Mouse (Mus musculus) forebrain, embryonic 15.5 days (tissue): ENCODE results near the gene Cacng1. TPM values are rescaled to one million over a fixed set of nuclear protein-coding genes. Genes with fewer than 3 reads are reported as not detected.

Experiments used
- ATAC-seq: fragments of 200-750 bp; cut with Nextera tagmentation; replicated peaks from 2 replicates; pipeline ENCODE4 v1.8.0; 2017; ENCODE audit warnings: mild to moderate bottlenecking, moderate TSS enrichment, moderate library complexity
- H3K27ac ChIP-seq: fragments of 300-500 bp; sonication (generic); replicated peaks from 2 replicates; pipeline ENCODE4 v1.5.1; 2015; ENCODE audit warnings: mild to moderate bottlenecking, inconsistent platforms
- H3K27me3 ChIP-seq: fragments of 300-500 bp; sonication (generic); 2 replicates; pipeline ENCODE4 v1.6.1; 2015; ENCODE audit warnings: inconsistent platforms
- H3K36me3 ChIP-seq: fragments of 300-500 bp; sonication (generic); 2 replicates; pipeline ENCODE4 v1.6.1; 2015; ENCODE audit warnings: mild to moderate bottlenecking, inconsistent platforms
- H3K4me1 ChIP-seq: fragments of 300-500 bp; sonication (generic); 2 replicates; pipeline ENCODE4 v1.6.1; 2015; ENCODE audit warnings: inconsistent platforms
- H3K4me2 ChIP-seq: fragments of 300-500 bp; sonication (generic); replicated peaks from 2 replicates; pipeline ENCODE4 v1.6.1; 2015; ENCODE audit warnings: mild to moderate bottlenecking, inconsistent platforms
- H3K4me3 ChIP-seq: fragments of 300-500 bp; sonication (generic); 2 replicates; pipeline ENCODE4 v1.5.1; 2015; ENCODE audit warnings: mild to moderate bottlenecking, inconsistent platforms
- H3K9ac ChIP-seq: fragments of 300-500 bp; sonication (generic); replicated peaks from 2 replicates; pipeline ENCODE4 v1.6.1; 2015; ENCODE audit warnings: mild to moderate bottlenecking, inconsistent platforms
- H3K9me3 ChIP-seq: fragments of 300-500 bp; sonication (generic); 2 replicates; pipeline ENCODE4 v1.6.1; 2016; ENCODE audit warnings: inconsistent platforms
- WGBS: fragments of 180-500 bp; shearing (Covaris S2); methylation state at CpG from one replicate; pipeline ENCODE4 v1.1.7; 2015; ENCODE audit warnings: mixed read lengths; 5-methylcytosine and 5-hydroxymethylcytosine counted together
- polyA plus RNA-seq: library from polyadenylated mRNA; unstranded; fragments of >200 nt; fragmentation: Nextera tagmentation; extraction: Ambion mirVana; gene quantifications from 2 replicates; pipeline ENCODE4 v1.2.1, GENCODE M21; 2015

The Cacng1 gene
- polyA plus RNA-seq, 1 experiment from 2014 or later: 0.27 TPM

GRCm38 (mm10) chr11:107731498-107731897 is 15.2 kb upstream of the Cacng1 start:
- H3K4me1 ChIP-seq: no peaks in the 10 kb centered on the region
- no peak overlapping the region for H3K27ac ChIP-seq
- peaks cover 37% of the 10 kb centered on the region for H3K36me3 ChIP-seq
- no peak overlapping the region for H3K4me2 ChIP-seq
- no peak; the same call in 1 of the 2 replicates for ATAC-seq
- 89% methylated on average over 5 of the region's 5 CpGs for WGBS
- H3K9me3 ChIP-seq: no peaks in the 10 kb centered on the region
- no peaks in the 10 kb centered on the region for H3K27me3 ChIP-seq
- no peak overlapping the region for H3K4me3 ChIP-seq
- no peak overlapping the region for H3K9ac ChIP-seq

DNA sequence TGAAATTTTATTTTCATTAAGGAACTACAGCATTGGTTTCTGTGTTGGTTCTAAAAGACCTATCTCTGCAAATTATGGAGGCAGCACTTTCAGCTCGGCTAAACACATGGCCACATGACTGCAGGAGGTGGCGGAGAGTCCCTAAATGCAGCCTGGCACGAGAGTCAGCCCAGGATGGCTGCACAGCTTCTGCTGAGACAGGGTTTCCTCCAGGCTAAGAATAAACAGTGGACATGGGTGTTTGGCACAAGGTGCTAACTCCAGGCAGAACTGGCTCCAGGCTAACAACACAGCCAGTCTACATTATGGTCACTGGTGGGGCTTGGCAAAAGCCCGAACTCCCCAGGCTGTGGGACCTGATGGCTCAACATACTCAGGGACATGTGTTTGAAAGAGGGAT is 14.6 kb upstream of the Cacng1 start:
- Histone ChIP-seq H3K4me1 (no peaks in the 10 kb centered on the region), H3K36me3 (peaks cover 35% of the 10 kb centered on the region), H3K27me3 (no peaks in the 10 kb centered on the region), H3K9me3 (no peaks in the 10 kb centered on the region), H3K9ac (no peak overlapping the region), H3K4me2 (no peak overlapping the region), H3K27ac (no peak overlapping the region), H3K4me3 (no peak overlapping the region)
- WGBS: 90% methylated on average over 4 of the region's 4 CpGs
- no peak for ATAC-seq

DNA sequence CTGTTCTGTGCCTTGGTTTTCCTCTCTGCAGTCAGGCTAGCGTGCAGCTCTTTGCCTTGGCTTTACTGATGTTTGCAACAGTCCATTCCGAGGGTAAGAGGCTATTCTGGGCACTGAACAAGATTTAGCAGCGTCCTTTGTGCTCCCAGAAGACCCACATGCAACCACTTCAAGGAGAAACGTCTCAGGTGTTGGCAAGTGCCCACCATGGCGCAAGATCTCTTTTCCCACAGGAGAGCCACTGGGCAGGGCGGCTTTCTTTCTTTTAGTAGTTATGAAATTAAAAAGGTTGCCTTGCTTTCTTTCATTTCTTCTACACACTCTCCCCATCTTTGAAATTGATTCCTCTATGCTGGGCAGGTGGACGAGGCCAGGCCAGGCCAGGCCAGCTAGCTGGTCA is 12.8 kb upstream of the Cacng1 start:
- Histone ChIP-seq H3K4me3 (no peak overlapping the region), H3K4me2 (no peak overlapping the region), H3K9me3 (no peaks in the 10 kb centered on the region), H3K9ac (no peak overlapping the region), H3K4me1 (no peaks in the 10 kb centered on the region), H3K36me3 (peaks cover 21% of the 10 kb centered on the region), H3K27me3 (no peaks in the 10 kb centered on the region), H3K27ac (no peak overlapping the region)
- ATAC-seq: no peak
- 89% methylated on average over 7 of the region's 7 CpGs for WGBS

DNA sequence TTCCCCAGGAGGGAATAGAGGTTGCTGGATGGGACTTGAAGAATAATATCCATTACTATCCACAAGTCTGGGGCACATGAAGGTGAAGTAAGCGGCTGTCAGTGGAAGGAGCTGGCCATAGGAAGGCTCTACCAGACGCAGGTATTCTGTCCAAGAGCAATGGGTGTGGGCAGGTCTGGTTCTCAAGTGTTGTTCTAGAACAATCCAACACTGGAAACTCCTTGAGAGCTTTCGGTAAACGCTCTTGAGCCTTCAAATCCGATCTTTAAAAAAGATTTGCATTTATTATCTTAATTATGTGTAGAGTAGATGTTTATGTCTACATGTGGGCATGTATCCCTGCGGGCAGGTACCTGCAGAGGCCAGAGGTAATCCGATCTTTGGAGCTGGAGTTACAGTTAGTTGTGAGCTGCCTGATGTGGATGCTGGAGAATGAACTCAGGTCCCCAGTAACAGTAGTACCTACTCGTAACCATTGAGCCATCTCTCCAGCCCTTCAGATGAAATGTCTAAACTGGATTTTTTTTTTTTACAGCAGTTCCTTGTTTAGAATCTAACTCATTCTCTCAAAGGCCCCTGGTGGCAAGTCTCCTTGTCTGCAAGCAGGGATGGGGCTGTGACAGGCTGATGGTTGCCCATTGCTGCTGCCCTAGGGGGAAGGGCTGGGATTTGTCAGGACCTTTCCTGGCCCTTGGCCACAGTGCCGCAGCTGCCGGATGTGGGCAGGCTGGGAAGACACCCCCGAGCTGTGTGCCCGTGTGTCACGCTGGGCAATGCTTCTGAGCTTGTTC is 11.9 kb upstream of the Cacng1 start:
- Histone ChIP-seq H3K4me1 (no peaks in the 10 kb centered on the region), H3K27me3 (no peaks in the 10 kb centered on the region), H3K9me3 (no peaks in the 10 kb centered on the region), H3K27ac (no peak overlapping the region), H3K4me2 (no peak overlapping the region), H3K36me3 (peaks cover 15% of the 10 kb centered on the region), H3K4me3 (no peak overlapping the region), H3K9ac (no peak overlapping the region)
- no peak for ATAC-seq
- 80% methylated on average over 13 of the region's 13 CpGs for WGBS

DNA sequence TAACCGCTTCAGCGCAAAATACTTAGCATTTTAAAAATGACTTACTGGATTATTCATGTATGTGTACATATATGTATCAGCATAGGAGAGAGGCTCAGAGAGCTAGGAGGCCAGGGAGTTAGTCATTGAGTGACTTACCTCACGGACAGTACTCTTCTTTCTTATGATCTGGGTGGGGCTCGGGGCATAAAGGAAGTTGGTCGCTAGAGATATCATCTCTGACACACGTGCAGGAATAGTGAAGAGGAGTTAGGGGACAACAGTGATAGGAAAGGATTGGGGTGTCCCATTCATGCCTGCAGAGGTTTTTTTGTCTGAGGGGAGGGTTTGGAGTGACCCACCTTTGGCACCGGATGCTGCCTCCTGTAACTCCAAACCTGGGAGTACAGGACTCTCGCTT is 8.3 kb upstream of the Cacng1 start:
- H3K9ac ChIP-seq: no peak overlapping the region
- H3K4me1 ChIP-seq: no peaks in the 10 kb centered on the region
- H3K4me2 ChIP-seq: no peak overlapping the region
- H3K9me3 ChIP-seq: no peaks in the 10 kb centered on the region
- H3K27ac ChIP-seq: no peak overlapping the region
- no peak for ATAC-seq
- no peak overlapping the region for H3K4me3 ChIP-seq
- no peaks in the 10 kb centered on the region for H3K27me3 ChIP-seq
- 92% methylated on average over 8 of the region's 8 CpGs for WGBS
- H3K36me3 ChIP-seq: no peaks in the 10 kb centered on the region

DNA sequence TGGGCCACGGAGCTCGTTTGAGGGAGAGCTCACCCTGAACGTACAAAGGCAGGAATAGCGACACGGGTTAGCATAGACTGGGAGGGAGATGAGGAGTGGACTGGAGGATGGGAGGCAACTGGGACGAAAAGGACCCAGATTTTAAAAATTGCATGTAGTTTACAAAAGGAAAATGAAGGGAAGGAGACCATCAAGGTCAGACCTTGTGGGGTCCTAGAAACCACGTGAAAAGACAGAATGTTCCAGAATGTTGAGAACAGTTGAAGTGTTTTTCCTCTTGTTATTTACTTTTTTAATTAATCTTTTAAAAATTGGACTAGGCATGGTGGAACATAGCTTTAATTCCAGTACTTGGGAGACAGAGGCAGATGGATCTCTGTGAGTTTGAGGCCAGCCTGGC is 4.7 kb upstream of the Cacng1 start:
- H3K36me3 ChIP-seq: no peaks in the 10 kb centered on the region
- ATAC-seq: no peak
- H3K9me3 ChIP-seq: no peaks in the 10 kb centered on the region
- no peak overlapping the region for H3K27ac ChIP-seq
- no peaks in the 10 kb centered on the region for H3K27me3 ChIP-seq
- no peak overlapping the region for H3K9ac ChIP-seq
- no peaks in the 10 kb centered on the region for H3K4me1 ChIP-seq
- WGBS: 74% methylated on average over 7 of the region's 7 CpGs
- H3K4me3 ChIP-seq: no peak overlapping the region
- no peak overlapping the region for H3K4me2 ChIP-seq

DNA sequence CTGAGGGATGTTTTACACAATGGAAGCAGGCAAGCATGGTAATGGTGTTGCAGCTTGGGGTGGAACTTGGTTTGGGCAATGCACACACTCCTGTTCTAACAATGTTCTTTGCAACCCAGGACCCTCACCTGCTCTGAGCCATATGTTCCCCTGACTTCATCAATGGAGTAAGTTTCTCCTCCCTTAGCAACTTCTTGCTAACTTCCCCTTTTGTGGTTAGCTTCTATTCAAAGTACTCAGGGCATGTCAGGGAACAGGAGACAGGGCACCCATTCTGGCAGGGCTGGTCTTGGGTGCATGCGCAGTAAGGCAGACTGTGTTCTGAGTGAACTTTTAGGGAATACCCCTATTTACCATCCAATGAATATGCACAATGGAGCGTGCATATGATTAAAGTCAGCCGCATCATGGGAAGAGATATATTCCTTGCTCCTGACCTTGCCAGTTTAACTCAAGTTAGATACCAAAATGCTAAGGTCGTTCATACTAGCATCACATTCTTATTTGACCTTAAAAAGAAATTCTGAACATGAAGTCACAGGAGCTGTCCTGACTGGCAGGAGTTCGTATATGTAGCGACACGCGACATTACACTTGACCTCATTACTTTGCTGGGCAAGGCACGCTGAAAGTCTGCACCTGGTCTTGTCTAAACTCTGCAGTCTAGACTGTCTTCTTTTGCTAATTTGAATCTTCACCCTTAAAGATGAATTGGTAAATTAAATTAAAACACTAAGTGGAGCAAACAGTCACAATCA is 4.1 kb upstream of the Cacng1 start:
- Histone ChIP-seq H3K9ac (no peak overlapping the region), H3K4me2 (no peak overlapping the region), H3K4me3 (no peak overlapping the region), H3K9me3 (no peaks in the 10 kb centered on the region), H3K27me3 (no peaks in the 10 kb centered on the region), H3K27ac (no peak overlapping the region), H3K36me3 (no peaks in the 10 kb centered on the region), H3K4me1 (no peaks in the 10 kb centered on the region)
- WGBS: 90% methylated on average over 9 of the region's 9 CpGs
- no peak for ATAC-seq

DNA sequence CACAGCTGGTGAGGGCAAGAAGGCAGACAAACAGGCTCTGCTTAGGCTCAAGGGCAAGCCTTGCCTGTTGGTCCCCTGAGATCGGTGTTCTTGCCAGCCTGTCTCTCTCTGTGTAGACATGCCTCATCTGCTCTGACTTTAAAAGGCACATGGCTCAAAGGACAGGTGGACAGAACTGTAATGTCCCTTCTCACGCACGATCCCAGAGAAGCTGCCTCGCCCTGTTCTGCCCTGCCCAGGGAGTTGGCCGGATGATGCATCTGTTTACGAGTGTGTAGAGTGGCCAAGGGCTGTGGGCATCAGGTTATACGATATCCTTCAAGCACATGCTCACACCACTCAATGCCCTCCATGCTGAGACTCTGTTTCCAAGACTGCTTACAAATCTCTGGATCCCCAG is 2.0 kb downstream of the Cacng1 start:
- Histone ChIP-seq H3K9ac (no peak overlapping the region), H3K27me3 (no peaks in the 10 kb centered on the region), H3K4me2 (no peak overlapping the region), H3K36me3 (no peaks in the 10 kb centered on the region), H3K4me1 (no peaks in the 10 kb centered on the region), H3K27ac (no peak overlapping the region), H3K4me3 (no peak overlapping the region), H3K9me3 (no peaks in the 10 kb centered on the region)
- 91% methylated on average over 7 of the region's 7 CpGs for WGBS
- no peak for ATAC-seq

- H3K4me3 ChIP-seq: no peak overlapping the region
- no peaks in the 10 kb centered on the region for H3K36me3 ChIP-seq
- H3K4me1 ChIP-seq: peaks cover 9% of the 10 kb centered on the region
- no peak overlapping the region for H3K4me2 ChIP-seq
- no peak overlapping the region for H3K27ac ChIP-seq
- no peaks in the 10 kb centered on the region for H3K9me3 ChIP-seq
- WGBS: 69% methylated on average over 3 of the region's 3 CpGs
- H3K27me3 ChIP-seq: no peaks in the 10 kb centered on the region
- ATAC-seq: no peak
- no peak overlapping the region for H3K9ac ChIP-seq
Measured at GRCm38 (mm10) chr11:107710379-107710778, 5.9 kb downstream of the Cacng1 start.

DNA sequence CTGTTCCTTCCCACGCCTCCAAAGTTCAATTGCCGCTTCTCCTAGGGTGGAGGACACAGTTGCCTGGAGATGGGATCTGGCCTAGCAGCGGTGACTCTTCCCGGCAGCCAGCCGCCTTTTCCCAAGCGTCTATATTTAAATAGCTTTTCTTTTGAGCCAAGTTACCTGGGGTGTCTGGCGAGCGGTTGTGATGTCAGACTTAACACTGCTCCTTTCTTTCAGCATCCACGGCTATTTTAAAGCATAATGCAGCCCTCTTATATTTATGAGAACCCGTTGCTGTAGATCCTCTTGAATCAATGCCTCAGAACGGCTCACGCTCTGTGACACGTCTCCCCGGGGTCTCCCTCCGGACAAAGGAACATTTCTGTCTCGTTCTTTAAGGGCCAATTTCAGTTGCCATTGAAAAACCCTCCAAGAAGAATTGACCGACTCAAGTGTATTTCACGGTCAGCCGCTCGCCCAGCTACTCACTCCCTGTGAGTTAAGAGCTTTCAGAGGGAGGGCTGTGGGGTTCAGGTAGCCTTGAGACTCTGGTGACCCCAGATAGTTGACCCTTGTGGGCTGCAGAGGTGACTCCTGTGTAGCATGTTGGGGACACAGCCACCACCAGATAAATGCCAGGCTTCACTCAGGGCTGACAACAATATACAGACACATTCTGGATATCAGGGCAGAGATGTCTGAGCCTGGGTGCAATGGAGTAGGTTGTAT is 8.3 kb downstream of the Cacng1 start:
- ATAC-seq: no peak
- Histone ChIP-seq H3K4me2 (0 out of 2 replicates have a peak overlapping the region, but pooled peaks have one; percentile 0), H3K4me1 (peaks cover 9% of the 10 kb centered on the region), H3K9ac (no peak overlapping the region), H3K4me3 (no peak overlapping the region), H3K27me3 (no peaks in the 10 kb centered on the region), H3K36me3 (no peaks in the 10 kb centered on the region), H3K27ac (no peak overlapping the region), H3K9me3 (no peaks in the 10 kb centered on the region)
- 9% methylated on average over 20 of the region's 20 CpGs for whole genome bisulfite sequencing

- no peaks in the 10 kb centered on the region for H3K9me3 ChIP-seq
- WGBS: 65% methylated on average over 11 of the region's 11 CpGs
- no peak for ATAC-seq
Measured at GRCm38 (mm10) chr11:107705476-107706074, 10.7 kb downstream of the Cacng1 start.

GRCm38 (mm10) chr11:107705060-107705459 is 11.3 kb downstream of the Cacng1 start:
- no peak for ATAC-seq
- WGBS: 67% methylated on average over 6 of the region's 6 CpGs
- Histone ChIP-seq H3K9ac (no peak overlapping the region), H3K4me1 (peaks cover 9% of the 10 kb centered on the region), H3K27ac (no peak overlapping the region), H3K9me3 (no peaks in the 10 kb centered on the region), H3K4me3 (no peak overlapping the region), H3K36me3 (no peaks in the 10 kb centered on the region), H3K4me2 (no peak overlapping the region), H3K27me3 (no peaks in the 10 kb centered on the region)

More at GRCm38 (mm10) chr11:107705476-107706074, 10.7 kb downstream of the Cacng1 start:
- no peak overlapping the region for H3K9ac ChIP-seq
- H3K4me1 ChIP-seq: peaks cover 9% of the 10 kb centered on the region
- H3K36me3 ChIP-seq: no peaks in the 10 kb centered on the region
- H3K4me3 ChIP-seq: no peak overlapping the region
- H3K27ac ChIP-seq: no peak overlapping the region
- H3K4me2 ChIP-seq: no peak overlapping the region
- H3K27me3 ChIP-seq: no peaks in the 10 kb centered on the region
